Mouse (Mus musculus) spleen, adult 2 months (tissue): ENCODE data around the gene Sypl.

Source experiments
- CTCF ChIP-seq: fragments of 200-500 bp; IDR thresholded peaks from 2 replicates; pipeline ENCODE4 v1.5.1; 2011; ENCODE audit warnings: mild to moderate bottlenecking, inconsistent platforms; ENCODE audit not compliant: insufficient read depth, insufficient read length, insufficient replicate concordance; ENCODE audit errors: extremely low read depth
- POLR2A ChIP-seq: fragments of 200-500 bp; IDR thresholded peaks from 2 replicates; pipeline ENCODE4 v1.6.1; 2011; ENCODE audit warnings: low read depth, low read length, inconsistent platforms

DNA sequence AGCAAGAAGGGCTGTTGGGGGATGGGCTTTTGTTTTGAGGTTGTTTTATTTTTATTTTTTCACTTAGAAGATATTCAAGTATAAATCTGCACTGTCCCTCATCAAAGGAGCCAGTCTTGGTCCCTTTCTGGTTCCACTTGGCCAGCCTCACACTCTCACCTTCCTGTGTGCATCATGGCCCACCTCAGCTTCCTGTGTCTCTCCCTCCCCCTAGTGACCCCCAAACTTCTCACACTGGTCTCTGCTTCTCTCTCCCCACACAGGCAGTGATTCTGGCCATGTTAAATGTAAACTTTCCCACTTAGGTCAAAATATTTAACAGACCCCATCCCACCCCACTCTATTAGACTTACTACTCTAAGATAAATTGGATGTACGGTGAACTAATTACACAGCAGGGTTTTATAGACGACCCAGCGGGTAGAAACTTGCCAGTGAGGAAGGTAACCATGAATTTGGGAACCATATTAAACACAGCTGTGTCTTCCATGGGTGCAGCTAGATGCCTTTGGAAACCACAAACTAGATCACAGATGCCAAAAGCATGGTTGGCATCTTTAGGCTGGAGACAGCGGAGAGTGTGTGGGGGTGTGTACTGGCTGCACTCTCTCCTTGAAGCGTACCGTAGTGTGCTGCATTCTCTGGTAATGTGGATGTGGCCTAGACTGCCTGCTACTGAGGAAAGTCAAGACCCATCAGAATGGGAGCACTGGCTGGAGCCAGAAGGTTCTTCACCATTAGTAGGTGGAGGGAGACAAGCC, 55.7 kb downstream of the Sypl start:
- TF ChIP-seq POLR2A (no peak), CTCF (no peak)
